Mouse (Mus musculus) hindlimb bud, embryonic 11.5 days (tissue): ENCODE results near the gene Gulp1.

Experiments used
- DNase-seq: peaks from one replicate; pipeline ENCODE4 v3.0.0-alpha.2; 2012; ENCODE audit warnings: low read depth, low spot score; ENCODE audit errors: extremely low spot score

Gulp1 gene

DNA sequence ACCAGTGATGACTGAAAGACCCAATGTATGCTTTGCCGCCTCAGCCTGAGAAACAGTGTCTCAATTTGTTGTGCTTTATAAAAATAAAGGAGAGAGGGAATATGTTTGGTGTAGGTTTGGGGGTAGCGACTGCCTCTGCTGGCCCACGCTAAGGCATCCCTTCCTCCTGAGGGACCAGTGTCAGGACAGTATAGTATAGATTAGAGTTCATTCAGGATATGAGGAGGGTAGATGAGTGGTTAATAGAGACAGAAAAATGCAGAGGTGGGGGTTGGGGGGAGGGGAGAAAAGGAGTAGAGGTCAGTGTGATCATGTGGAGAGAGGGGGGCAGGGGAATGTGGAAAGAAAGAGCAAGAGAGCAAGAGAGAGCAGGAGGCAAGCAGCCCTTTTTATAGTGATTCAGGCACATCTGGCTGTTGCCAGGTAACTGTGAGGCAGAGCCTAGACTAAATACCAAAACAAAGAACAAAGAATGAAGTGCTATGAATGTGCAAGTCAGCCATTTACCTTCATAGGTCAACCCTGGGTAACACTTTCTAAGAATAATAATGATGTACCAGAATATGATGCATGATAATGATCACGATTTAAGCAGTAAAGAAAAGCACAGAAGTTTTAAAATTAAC, 169.6 kb downstream of the Gulp1 start:
- no peak for DNase-seq

DNA sequence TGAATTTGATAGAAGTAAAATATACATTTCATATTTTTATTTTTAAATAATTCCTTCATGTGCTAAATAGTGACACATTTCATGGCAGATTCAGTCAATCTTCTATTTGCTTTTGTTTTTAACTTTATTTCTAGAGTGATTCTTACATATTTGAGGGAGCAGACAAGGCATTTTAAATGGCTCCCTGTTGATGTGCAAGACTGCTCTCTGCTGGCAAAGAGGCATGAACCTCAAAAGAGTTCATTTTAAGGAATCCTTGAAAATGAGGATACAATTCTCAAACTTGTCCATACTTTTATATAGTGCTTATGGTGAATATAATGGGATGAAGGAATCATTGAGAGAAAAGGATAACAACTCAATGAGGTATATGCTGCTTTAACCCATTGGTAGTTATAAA, 189.9 kb downstream of the Gulp1 start:
- DNase-seq: no peak

DNA sequence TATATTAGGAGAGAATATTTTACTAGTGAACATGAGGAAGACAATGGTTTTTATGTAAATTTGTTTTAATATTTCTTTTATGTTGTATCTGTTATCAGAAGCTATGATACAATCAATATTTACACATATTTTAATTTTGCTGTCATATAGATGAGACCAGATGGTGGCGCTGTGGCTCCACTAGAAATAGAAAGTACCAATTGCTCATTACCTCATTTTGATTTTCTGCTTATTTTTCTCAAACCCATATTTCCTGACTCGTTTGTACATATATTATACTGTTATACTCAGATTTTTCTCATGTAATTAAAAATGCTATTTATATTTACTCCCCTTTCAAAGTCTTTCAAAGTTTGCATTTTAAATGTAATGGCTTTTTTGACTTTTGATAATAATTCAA, 194.4 kb downstream of the Gulp1 start:
- DNase-seq: no peak

DNA sequence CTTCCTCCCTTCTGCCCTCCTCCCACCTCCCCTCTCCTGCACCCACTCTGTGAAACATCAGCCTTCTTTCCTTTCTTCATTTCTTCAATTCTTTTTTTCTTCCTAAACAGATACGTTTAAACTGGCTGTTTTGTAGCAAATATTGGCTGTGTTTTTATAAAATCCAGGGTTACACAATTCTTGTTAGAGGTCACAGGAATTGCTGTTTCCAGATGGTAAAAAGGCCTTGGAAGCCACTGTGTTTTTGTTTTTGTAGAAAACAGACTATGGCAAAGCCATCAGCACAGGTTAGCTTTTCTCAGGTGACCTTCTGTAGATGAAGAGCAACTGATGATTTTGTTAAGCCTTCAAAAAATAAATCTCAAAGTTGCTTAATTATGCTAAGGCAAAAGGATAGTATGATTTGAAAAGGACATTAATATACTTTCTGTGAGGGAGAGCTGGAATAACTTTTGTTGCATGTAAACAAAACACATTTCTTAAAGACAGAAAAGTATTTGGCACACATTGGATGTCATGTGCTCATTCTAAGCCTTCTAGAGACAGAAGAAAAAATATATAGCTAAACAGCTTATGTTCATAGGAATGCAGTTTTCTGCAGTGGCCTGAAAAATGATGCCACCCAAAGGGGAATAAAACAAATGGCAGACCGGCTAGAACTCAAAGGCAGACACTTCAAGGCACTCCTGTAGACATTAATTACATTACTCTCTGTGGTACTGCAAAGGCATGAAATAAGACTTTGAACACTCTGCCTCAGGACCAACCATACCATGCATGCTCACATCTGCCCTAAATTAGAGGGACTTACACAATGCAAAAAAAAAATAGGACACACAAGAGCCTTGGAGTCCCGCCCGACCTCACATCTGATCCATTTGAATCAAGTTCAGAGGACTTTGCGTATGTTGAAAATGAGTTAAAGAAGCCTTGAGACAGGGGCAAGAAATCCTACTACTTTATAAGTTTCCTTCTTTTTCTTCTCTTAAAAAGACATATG, 199.7 kb downstream of the Gulp1 start:
- no peak for DNase-seq

DNA sequence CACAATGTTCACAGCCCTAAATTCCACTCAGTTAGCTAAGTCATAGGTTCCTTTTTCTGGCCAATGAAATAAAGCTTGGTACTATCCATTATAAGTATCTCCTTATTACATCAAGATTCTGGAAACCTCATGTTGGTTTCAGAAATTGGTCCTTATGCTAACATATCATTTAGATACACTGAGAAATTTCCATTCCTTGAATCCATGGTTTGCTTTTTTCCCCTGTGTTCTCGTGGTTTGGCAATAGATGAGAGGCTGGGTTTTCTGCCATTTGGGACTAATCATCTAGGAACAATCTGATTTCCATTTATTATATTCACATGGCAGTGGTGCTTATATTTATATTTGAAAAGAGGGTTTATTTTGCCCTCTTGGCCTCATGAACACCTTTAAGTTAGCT, 226.9 kb downstream of the Gulp1 start:
- DNase-seq: no peak

DNA sequence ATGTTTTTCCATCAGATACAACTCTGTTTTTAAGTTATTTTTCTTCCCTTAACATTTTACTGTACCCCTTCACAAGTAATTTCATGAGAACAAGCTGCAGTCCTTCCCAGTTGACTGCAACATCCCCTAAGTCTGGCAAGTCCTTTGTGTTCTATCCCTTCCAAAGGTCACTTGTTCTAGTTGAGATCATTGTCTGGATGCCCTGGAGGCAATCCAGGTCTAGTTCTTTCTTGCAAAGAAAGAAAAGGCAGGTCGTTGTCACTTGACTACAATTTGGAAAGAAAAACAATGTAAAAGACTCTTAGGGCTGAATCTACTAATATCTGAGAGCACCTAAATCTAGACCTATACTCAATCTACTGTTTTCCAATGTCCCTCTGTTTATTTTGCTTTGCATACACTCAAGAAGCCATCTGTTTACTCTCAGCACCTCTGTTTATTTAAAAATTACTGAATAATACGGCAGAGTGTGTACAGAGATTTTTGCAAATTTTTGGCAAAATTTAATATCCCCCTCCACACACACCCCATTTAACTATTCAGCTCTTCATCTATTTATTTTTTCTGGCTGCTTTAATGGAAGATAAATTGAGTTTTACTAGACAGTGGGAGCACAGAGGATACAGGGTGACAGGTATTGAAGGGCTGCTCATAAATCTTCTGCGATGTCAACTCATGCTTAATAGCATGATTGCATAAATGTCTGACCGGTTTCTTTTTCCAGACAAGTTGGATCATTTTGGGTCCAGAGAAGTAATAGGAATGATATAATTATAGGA, 252.5 kb downstream of the Gulp1 start:
- DNase-seq: no peak

DNA sequence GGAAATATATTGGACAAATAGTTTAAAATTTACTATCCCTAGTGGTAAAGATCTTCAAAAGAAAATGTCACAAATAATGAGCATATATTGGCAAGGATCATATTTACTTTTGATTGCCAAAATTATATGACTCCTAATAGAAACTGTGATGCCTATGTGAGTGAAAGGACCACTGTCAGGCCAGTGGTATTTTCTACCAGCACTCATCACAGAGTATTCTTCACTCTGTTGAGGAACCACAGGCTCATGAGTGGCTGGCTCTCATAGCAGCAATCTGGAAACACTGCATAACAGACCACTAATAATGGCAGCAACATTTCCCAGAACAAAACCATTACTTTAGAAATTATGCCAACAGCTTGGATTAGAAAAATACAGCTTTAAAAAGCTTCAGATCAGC, 255.1 kb downstream of the Gulp1 start:
- no peak for DNase-seq

DNA sequence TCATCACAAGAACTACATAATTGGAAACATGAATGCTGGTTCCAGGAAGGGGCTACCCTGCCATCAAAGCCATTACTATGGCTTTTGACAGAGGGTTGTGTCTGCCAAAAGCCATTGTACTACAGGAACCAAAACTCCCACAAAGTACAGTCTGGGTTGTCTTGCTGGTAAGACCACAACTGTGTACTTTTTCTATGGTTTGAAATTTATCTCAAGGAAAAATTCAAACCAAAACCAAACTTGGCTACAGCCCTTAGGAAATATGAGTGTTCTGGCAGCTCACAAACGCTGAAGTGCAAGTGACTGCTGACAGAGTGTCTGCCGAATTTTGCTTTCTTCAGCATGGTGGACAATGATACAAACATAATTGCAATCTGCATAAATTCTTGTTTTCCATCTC, 259.0 kb downstream of the Gulp1 start:
- DNase-seq: no peak

DNA sequence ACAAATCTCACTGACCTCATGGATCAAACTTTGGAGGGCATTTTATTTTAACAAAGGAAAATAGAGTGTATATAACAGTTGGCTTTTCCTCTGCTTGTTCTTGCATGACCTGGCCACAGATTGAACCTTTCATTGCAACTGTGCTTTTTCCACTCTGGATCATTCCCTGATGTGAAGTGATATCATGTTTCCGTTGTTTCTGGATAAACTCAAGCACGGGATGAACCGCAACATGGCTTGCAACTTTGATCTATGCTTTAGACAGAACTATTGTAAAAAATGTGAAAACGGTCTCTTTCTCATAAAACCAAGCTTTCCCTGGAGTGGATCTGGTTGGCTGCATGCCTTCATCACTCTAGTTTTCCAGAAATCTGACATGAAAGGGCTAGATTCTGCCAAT, 282.6 kb downstream of the Gulp1 start:
- no peak for DNase-seq
